Mouse (Mus musculus) inflammation-experienced regulatory T-cells, adult 16 weeks (primary cell): ENCODE results near the gene Olfr898. TPM values are rescaled to one million over a fixed set of nuclear protein-coding genes. Genes with fewer than 3 reads are reported as not detected.

Source experiments
- polyA plus RNA-seq: library from polyadenylated mRNA; unstranded; fragments of 100-300 nt; shearing (Covaris generic); gene quantifications from one replicate; pipeline ENCODE4 v1.2.1, GENCODE M21; 2017

Olfr898 gene
- polyA plus RNA-seq = not detected

GRCm38 (mm10) chr9:38348111-38348510, at the start of gene Olfr898:
TSS of gene Olfr898 (plus strand) at chr9:38348411.

DNA sequence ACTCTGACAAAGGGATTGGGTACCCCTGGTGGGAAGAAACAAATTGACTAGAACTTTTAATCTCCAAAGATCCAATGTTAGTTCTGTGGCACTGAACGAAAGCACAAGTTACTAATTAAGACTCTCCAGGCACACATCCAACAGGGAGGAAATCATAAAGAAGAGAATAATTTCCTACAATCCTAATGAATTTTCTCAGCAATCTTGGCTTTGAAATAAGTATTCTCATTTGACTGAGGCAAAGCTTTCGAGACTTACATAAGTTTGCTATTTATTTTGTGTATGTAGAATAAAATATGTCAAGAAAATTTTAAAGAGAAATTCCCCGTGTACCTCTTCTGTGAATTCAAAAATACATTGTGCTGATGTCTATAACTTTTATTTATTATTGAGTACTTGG, 19.5 kb upstream of the Olfr898 start, which contains the start of gene Olfr25:
Gene Olfr25 (plus strand): TSS at position 301 of the 400 bp plus-strand sequence.

GRCm38 (mm10) chr9:38366596-38366995, 18.4 kb downstream of the Olfr898 start, which contains the start of gene Olfr250:
TSS of gene Olfr250 (plus strand) at chr9:38366896.

DNA sequence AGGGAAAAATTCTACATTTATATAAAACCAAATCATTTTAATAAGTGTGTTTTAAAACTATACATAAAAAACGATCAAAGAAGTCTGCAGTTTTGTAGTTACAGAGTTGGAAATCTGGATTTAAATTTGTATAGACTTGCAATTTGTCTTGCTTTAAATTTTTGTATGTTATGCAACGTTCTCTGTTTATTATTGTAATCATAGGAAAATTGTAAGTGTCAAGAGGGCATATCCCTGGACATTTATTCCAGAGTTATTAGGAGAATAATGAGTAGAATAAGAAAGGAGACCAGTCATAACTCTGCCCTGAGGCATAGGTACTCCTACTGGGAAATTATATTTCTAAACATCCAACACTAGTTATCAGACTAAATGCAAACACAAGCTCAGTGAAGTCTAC, 28.6 kb downstream of the Olfr898 start, which contains the start of gene Olfr251:
Gene Olfr251 (plus strand): TSS at position 301 of the 400 bp plus-strand sequence.

DNA sequence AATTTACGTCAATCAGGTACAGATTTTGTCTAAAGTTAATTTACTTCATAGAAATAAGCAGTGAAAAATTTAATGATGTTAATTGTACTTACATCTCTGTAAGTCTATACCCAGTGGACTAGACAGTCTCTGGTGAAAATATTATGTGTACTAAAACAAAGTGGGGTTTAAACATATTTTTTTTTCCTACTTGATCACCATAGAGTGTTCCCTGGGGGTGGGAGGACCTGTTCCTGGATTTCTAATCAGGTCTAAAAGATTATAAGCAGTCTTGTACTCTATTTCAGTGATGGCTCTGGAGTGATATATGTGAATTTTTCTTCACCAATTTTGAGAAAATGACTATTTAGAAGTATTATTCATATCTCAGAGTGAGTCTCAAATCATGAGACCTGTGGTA, 53.2 kb downstream of the Olfr898 start, which contains the start of gene Olfr147:
Gene Olfr147 (plus strand): TSS at position 301 of the 400 bp plus-strand sequence.

Other genes starting within 250 kb of the Olfr898 start
- gene Olfr888, start 240.3 kb upstream of the Olfr898 start, polyA plus RNA-seq = not detected
- not detected for gene Olfr889, start 233.2 kb upstream of the Olfr898 start, polyA plus RNA-seq
- not detected for gene Olfr890, start 205.9 kb upstream of the Olfr898 start, polyA plus RNA-seq
- gene Olfr891, start 167.6 kb upstream of the Olfr898 start, polyA plus RNA-seq = not detected
- gene Olfr893, start 140.0 kb upstream of the Olfr898 start, polyA plus RNA-seq = not detected
- gene Olfr894, start 130.4 kb upstream of the Olfr898 start, polyA plus RNA-seq = not detected
- not detected for gene Olfr143, start 95.6 kb upstream of the Olfr898 start, polyA plus RNA-seq
- not detected for gene Olfr895, start 80.6 kb upstream of the Olfr898 start, polyA plus RNA-seq
- not detected for gene Olfr896-ps1, start 57.3 kb upstream of the Olfr898 start, polyA plus RNA-seq
- gene Olfr25, start 19.4 kb upstream of the Olfr898 start, polyA plus RNA-seq = not detected
- gene Olfr250, start 18.5 kb downstream of the Olfr898 start, polyA plus RNA-seq = 0.12 TPM
- gene Olfr251, start 28.7 kb downstream of the Olfr898 start, polyA plus RNA-seq = not detected
- not detected for gene Olfr147, start 53.3 kb downstream of the Olfr898 start, polyA plus RNA-seq
- not detected for gene Olfr901, start 81.0 kb downstream of the Olfr898 start, polyA plus RNA-seq
- not detected for gene Olfr902, start 99.2 kb downstream of the Olfr898 start, polyA plus RNA-seq
- gene Olfr904, start 114.7 kb downstream of the Olfr898 start, polyA plus RNA-seq = not detected
- 0.11 TPM for gene Olfr905, start 122.7 kb downstream of the Olfr898 start, polyA plus RNA-seq
- gene Olfr906, start 138.7 kb downstream of the Olfr898 start, polyA plus RNA-seq = not detected
- not detected for gene Olfr907, start 147.4 kb downstream of the Olfr898 start, polyA plus RNA-seq
- not detected for gene Olfr911-ps1, start 173.2 kb downstream of the Olfr898 start, polyA plus RNA-seq
- not detected for gene Olfr910, start 189.4 kb downstream of the Olfr898 start, polyA plus RNA-seq
- 0.09 TPM for gene Olfr912, start 231.8 kb downstream of the Olfr898 start, polyA plus RNA-seq
- not detected for gene Olfr913, start 244.3 kb downstream of the Olfr898 start, polyA plus RNA-seq